ENCODE assay signal across 18 mouse cellular contexts in genomic region chr10:8921098-8921693, GRCm38 (mm10). TPM values are rescaled to one million over a fixed set of nuclear protein-coding genes. Genes with fewer than 3 reads are reported as not detected.
DNase-seq lines count a peak whose midpoint lies in the region; ATAC-seq and TF ChIP-seq lines count a peak whose summit lies in the region.
"Had no signal": no experiment of that assay in that cellular context is flagged by ENCODE, and none has a peak within 500 bp of the region (broad histone marks: within the 10 kb centered on the region; RNA-seq: fewer than 3 reads in every experiment).

No protein-coding gene starts in this region.

- H3K27ac ChIP-seq in midbrain, embryonic 10.5 days (replicated peaks), result peak overlapping the region; percentile 38; the same call in 1 of the 2 replicates
- H3K27ac ChIP-seq in midbrain, postnatal 0 days (ENCODE audit: low read depth, low read length), result no peak overlapping the region
- H3K27ac ChIP-seq in hindbrain, embryonic 13.5 days, result peak overlapping the region; percentile 23; the same call in 1 of the 2 replicates
- H3K27ac ChIP-seq in midbrain, embryonic 14.5 days (replicated peaks; ENCODE audit: low read depth, low read length), result peak overlapping the region; percentile 55
- no peak overlapping the region for H3K27ac ChIP-seq in stomach, postnatal 0 days (replicated peaks)
- H3K27ac ChIP-seq: kidney, postnatal 0 days; neural tube, embryonic 12.5 days had no signal

- intact Hi-C loops in heart, postnatal 25 days (cut with DNase I), result no loop called here

- H3K9ac ChIP-seq in midbrain, postnatal 0 days (replicated peaks; ENCODE audit: low read length, poor library complexity, severe bottlenecking), result no peak overlapping the region
- no peak overlapping the region for H3K9ac ChIP-seq in hindbrain, embryonic 13.5 days
- no peak overlapping the region for H3K9ac ChIP-seq in midbrain, embryonic 14.5 days (replicated peaks; ENCODE audit: low read length)
- no peak overlapping the region for H3K9ac ChIP-seq in stomach, postnatal 0 days (ENCODE audit: low read length)
- H3K9ac ChIP-seq: neural tube, embryonic 12.5 days had no signal

- DNase-seq in midbrain, embryonic 10.5 days (ENCODE audit: low spot score), result peak; percentile 29
- no peak for DNase-seq in midbrain, postnatal 0 days (ENCODE audit: low spot score)
- peak; percentile 75 for DNase-seq in midbrain, embryonic 14.5 days
- DNase-seq in stomach, postnatal 0 days (ENCODE audit: low spot score), result no peak
- no peak for DNase-seq in heart, postnatal 25 days (ENCODE audit: low spot score)
- DNase-seq in layer of hippocampus, postnatal 36 days, result no peak
- DNase-seq: adrenal gland, postnatal 14 days; cerebellum, adult 8-10 months; gastrocnemius, postnatal 36 days; kidney, adult 11 months; left cerebral cortex, postnatal 4 days; lung, adult 2 months; lung, postnatal 4 days had no signal

- no peaks in the 10 kb centered on the region for H3K36me3 ChIP-seq in midbrain, embryonic 10.5 days
- no peaks in the 10 kb centered on the region for H3K36me3 ChIP-seq in midbrain, postnatal 0 days (ENCODE audit: insufficient read depth, low read length)
- H3K36me3 ChIP-seq in hindbrain, embryonic 13.5 days, result no peaks in the 10 kb centered on the region
- H3K36me3 ChIP-seq in midbrain, embryonic 14.5 days (ENCODE audit: control insufficient read depth, insufficient read depth, low read length), result no peaks in the 10 kb centered on the region
- H3K36me3 ChIP-seq in stomach, postnatal 0 days (ENCODE audit: control insufficient read depth, insufficient read depth, low read length), result no peaks in the 10 kb centered on the region
- H3K36me3 ChIP-seq: neural tube, embryonic 12.5 days had no signal

- no peak overlapping the region for H3K4me2 ChIP-seq in midbrain, postnatal 0 days (ENCODE audit: low read depth, low read length, poor library complexity, severe bottlenecking)
- no peak overlapping the region for H3K4me2 ChIP-seq in hindbrain, embryonic 13.5 days
- peak overlapping the region; percentile 8; the same call in 1 of the 2 replicates for H3K4me2 ChIP-seq in midbrain, embryonic 14.5 days (ENCODE audit: low read length)
- no peak overlapping the region for H3K4me2 ChIP-seq in stomach, postnatal 0 days (replicated peaks; ENCODE audit: low read depth)
- H3K4me2 ChIP-seq: heart, embryonic 11.5 days; liver, embryonic 11.5 days; neural tube, embryonic 12.5 days had no signal

- 45% methylated on average over 11 of the region's 11 CpGs for WGBS in midbrain, embryonic 10.5 days
- WGBS in midbrain, postnatal 0 days, result 21% methylated on average over 11 of the region's 11 CpGs
- WGBS in hindbrain, embryonic 13.5 days, result 55% methylated on average over 11 of the region's 11 CpGs
- 16% methylated on average over 11 of the region's 11 CpGs for WGBS in midbrain, embryonic 14.5 days
- WGBS in stomach, postnatal 0 days, result 62% methylated on average over 11 of the region's 11 CpGs

- no peak overlapping the region for H3K4me3 ChIP-seq in midbrain, embryonic 10.5 days
- H3K4me3 ChIP-seq in midbrain, postnatal 0 days (ENCODE audit: low read depth, low read length), result no peak overlapping the region
- H3K4me3 ChIP-seq in hindbrain, embryonic 13.5 days, result no peak overlapping the region
- no peak overlapping the region for H3K4me3 ChIP-seq in midbrain, embryonic 14.5 days (replicated peaks; ENCODE audit: low read depth, low read length)
- no peak overlapping the region for H3K4me3 ChIP-seq in stomach, postnatal 0 days (ENCODE audit: low read depth, low read length)
- H3K4me3 ChIP-seq: neural tube, embryonic 12.5 days had no signal

- no peaks in the 10 kb centered on the region for H3K9me3 ChIP-seq in midbrain, embryonic 10.5 days (replicated peaks)
- H3K9me3 ChIP-seq in midbrain, postnatal 0 days (ENCODE audit: low read length), result no peaks in the 10 kb centered on the region
- H3K9me3 ChIP-seq in hindbrain, embryonic 13.5 days, result no peaks in the 10 kb centered on the region
- no peaks in the 10 kb centered on the region for H3K9me3 ChIP-seq in midbrain, embryonic 14.5 days (ENCODE audit: control insufficient read depth, low read length)
- H3K9me3 ChIP-seq in stomach, postnatal 0 days (ENCODE audit: control insufficient read depth, low read length), result no peaks in the 10 kb centered on the region
- H3K9me3 ChIP-seq: neural tube, embryonic 12.5 days had no signal

- H3K27me3 ChIP-seq in midbrain, embryonic 10.5 days (ENCODE audit: low read depth, poor library complexity, severe bottlenecking), result no peaks in the 10 kb centered on the region
- H3K27me3 ChIP-seq in midbrain, postnatal 0 days (ENCODE audit: insufficient read depth, low read length), result no peaks in the 10 kb centered on the region
- H3K27me3 ChIP-seq in hindbrain, embryonic 13.5 days, result no peaks in the 10 kb centered on the region
- H3K27me3 ChIP-seq in midbrain, embryonic 14.5 days (ENCODE audit: control insufficient read depth, insufficient read depth, low read length), result no peaks in the 10 kb centered on the region
- H3K27me3 ChIP-seq in stomach, postnatal 0 days (ENCODE audit: control insufficient read depth, insufficient read depth, low read length), result no peaks in the 10 kb centered on the region
- H3K27me3 ChIP-seq: neural tube, embryonic 12.5 days had no signal

- H3K4me1 ChIP-seq in midbrain, embryonic 10.5 days, result peaks cover 13% of the 10 kb centered on the region
- peaks cover 8% of the 10 kb centered on the region; the same call in 1 of the 2 replicates for H3K4me1 ChIP-seq in midbrain, postnatal 0 days (ENCODE audit: insufficient read depth, low read length)
- H3K4me1 ChIP-seq in hindbrain, embryonic 13.5 days (replicated peaks), result peaks cover 10% of the 10 kb centered on the region; the same call in 1 of the 2 replicates
- peaks cover 9% of the 10 kb centered on the region for H3K4me1 ChIP-seq in midbrain, embryonic 14.5 days (ENCODE audit: control insufficient read depth, insufficient read depth, low read length)
- no peaks in the 10 kb centered on the region for H3K4me1 ChIP-seq in stomach, postnatal 0 days (replicated peaks; ENCODE audit: control insufficient read depth, insufficient read depth)
- H3K4me1 ChIP-seq: neural tube, embryonic 12.5 days had no signal

- TF ChIP-seq EP300 in stomach, postnatal 0 days (optimal IDR thresholded peaks at IDR 0.05), result no peak

- no peak for ATAC-seq in midbrain, postnatal 0 days (ENCODE audit: low FRiP score)
- ATAC-seq in hindbrain, embryonic 13.5 days (ENCODE audit: low FRiP score), result peak; percentile 66; the same call in 1 of the 2 replicates
- ATAC-seq in midbrain, embryonic 14.5 days (ENCODE audit: low FRiP score, low TSS enrichment), result peak; percentile 62
- no peak for ATAC-seq in stomach, postnatal 0 days (ENCODE audit: low FRiP score, low TSS enrichment)

- no peak for TF ChIP-seq CTCF in midbrain, postnatal 0 days (IDR thresholded peaks at IDR 0.05)
- TF ChIP-seq CTCF in stomach, postnatal 0 days (IDR thresholded peaks at IDR 0.05; ENCODE audit: low read depth), result no peak

RNA-seq across cellular contexts. Expression of gene Sash1, which starts 35.3 kb away (rescaled TPM):
- polyA plus RNA-seq in midbrain, embryonic 10.5 days (2016; fragmentation: Nextera tagmentation; extraction: Ambion mirVana), result 3.1 and 3.3 TPM in 2 replicates
- 47.4 and 64.1 TPM in 2 replicates for total RNA-seq in midbrain, postnatal 0 days (2014; rRNA removed)
- 4.0 and 5.0 TPM in 2 replicates for polyA plus RNA-seq in midbrain, postnatal 0 days (2015; fragmentation: Nextera tagmentation; extraction: Ambion mirVana)
- polyA plus RNA-seq in hindbrain, embryonic 13.5 days (2015; fragmentation: Nextera tagmentation; extraction: Ambion mirVana), result 4.3 and 4.4 TPM in 2 replicates
- polyA plus RNA-seq in midbrain, embryonic 14.5 days (2014; fragmentation: Nextera tagmentation; extraction: Ambion mirVana), result 3.9 and 4.8 TPM in 2 replicates
- polyA plus RNA-seq in stomach, postnatal 0 days (2015; fragmentation: Nextera tagmentation; extraction: Ambion mirVana), result 2.8 and 3.8 TPM in 2 replicates
- 10 to 100 TPM; 26.8 to 31.1 TPM for total RNA-seq in heart, postnatal 25 days (2021)
- 10 to 100 TPM; 79.8 to 81.5 TPM for total RNA-seq in layer of hippocampus, postnatal 36 days (2021)

Comparison
In these comparisons a context has a peak if more than half of its experiments do, and no peak if none do; other contexts are left out.
1. DNase-seq: peak in midbrain, embryonic 10.5 days (single experiment) and midbrain, embryonic 14.5 days (single experiment); none in midbrain, postnatal 0 days (single experiment), stomach, postnatal 0 days (single experiment), heart, postnatal 25 days (single experiment) and layer of hippocampus, postnatal 36 days (0 of 2).
2. H3K27ac ChIP-seq: peak in midbrain, embryonic 10.5 days (single experiment), hindbrain, embryonic 13.5 days (single experiment) and midbrain, embryonic 14.5 days (single experiment); none in midbrain, postnatal 0 days (single experiment) and stomach, postnatal 0 days (single experiment).
3. ATAC-seq: peak in hindbrain, embryonic 13.5 days (single experiment) and midbrain, embryonic 14.5 days (single experiment); none in midbrain, postnatal 0 days (single experiment) and stomach, postnatal 0 days (single experiment).